11 mouse cellular contexts compared by ENCODE assay signal in the genomic region with DNA sequence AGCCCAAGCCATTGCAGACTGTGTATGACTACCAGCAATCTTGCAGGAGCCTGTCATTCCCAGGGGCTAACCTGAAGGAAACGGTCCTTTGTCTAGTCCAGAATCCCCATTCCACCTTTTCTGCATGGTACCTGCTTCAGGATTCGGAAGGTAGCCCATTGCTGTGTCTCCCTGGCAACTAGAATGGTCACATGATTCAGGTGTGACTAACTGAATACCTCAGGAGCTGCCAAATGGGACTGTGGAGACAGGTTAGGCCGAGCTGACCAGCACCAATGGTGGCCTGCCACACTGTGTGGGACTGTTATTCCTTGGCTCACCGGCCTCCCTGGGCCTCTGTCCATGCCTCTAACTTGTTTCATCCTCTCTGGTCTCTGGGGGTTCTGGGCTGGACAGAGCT.
"Had no signal": no experiment of that assay in that cellular context is flagged by ENCODE, and none has a peak within 500 bp of the region (broad histone marks: within the 10 kb centered on the region; RNA-seq: fewer than 3 reads in every experiment).

No protein-coding gene starts in this region.

- H3K4me1 ChIP-seq: limb, embryonic 15.5 days; midbrain, embryonic 15.5 days; neural tube, embryonic 12.5 days had no signal

- H3K9ac ChIP-seq: limb, embryonic 15.5 days; midbrain, embryonic 15.5 days; neural tube, embryonic 12.5 days had no signal

- H3K4me2 ChIP-seq: limb, embryonic 15.5 days; midbrain, embryonic 15.5 days; neural tube, embryonic 12.5 days had no signal

- ATAC-seq: intestine, embryonic 16.5 days; midbrain, embryonic 15.5 days had no signal

- H3K27ac ChIP-seq: kidney, postnatal 0 days; limb, embryonic 15.5 days; midbrain, embryonic 15.5 days; neural tube, embryonic 12.5 days; stomach, postnatal 0 days had no signal

- H3K27me3 ChIP-seq: limb, embryonic 15.5 days; midbrain, embryonic 15.5 days; neural tube, embryonic 12.5 days had no signal

- H3K9me3 ChIP-seq: limb, embryonic 15.5 days; midbrain, embryonic 15.5 days; neural tube, embryonic 12.5 days had no signal

- H3K4me3 ChIP-seq: limb, embryonic 15.5 days; midbrain, embryonic 15.5 days; neural tube, embryonic 12.5 days had no signal

- H3K36me3 ChIP-seq: limb, embryonic 15.5 days; midbrain, embryonic 15.5 days; neural tube, embryonic 12.5 days had no signal

- DNase-seq: kidney, adult 2 months; kidney, postnatal 36 days; layer of hippocampus, adult 9-11 months; layer of hippocampus, postnatal 36 days; thymus, postnatal 4 days had no signal
